Mouse (Mus musculus): ENCODE data around the gene Syde1. TPM values are rescaled to one million over a fixed set of nuclear protein-coding genes. Genes with fewer than 3 reads are reported as not detected.
"Not testable (repeated sequence)": the region's sequence is repeated elsewhere in the genome, so short reads cannot be mapped to it uniquely, and the experiment has no call there.

Syde1 gene
- total RNA-seq (2022), result 10 to 100 TPM; 33.9 to 74.0 (median 52.2) TPM

- DNase-seq, result peak; percentile 37
Measured at GRCm38 (mm10) chr10:78591406-78592328, at the start of gene Syde1. TSS of gene Syde1 (minus strand) at chr10:78591964.

GRCm38 (mm10) chr10:78632311-78632710 lies 40.5 kb upstream of the Syde1 start:
- no peak for DNase-seq

- no peak for DNase-seq
Measured at GRCm38 (mm10) chr10:78630194-78630593, 38.4 kb upstream of the Syde1 start.

DNA sequence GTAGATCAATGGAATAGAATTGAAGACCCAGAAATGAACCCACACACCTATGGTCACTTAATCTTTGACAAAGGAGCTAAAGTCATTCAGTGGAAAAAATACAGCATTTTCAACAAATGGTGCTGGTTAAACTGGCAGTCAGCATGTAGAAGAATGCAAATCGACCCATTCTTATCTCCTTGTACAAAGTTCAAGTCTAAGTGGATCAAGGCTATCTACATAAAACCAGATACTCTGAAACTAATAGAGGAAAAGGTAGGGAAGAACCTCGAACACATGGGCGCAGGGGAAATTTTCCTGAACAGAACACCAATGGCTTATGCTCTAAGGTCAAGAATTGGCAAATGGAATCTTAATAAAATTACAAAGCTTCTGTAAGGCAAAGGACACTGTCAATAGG lies 31.4 kb upstream of the Syde1 start:
- DNase-seq, result not testable (repeated sequence)

- DNase-seq, result no peak
Measured at GRCm38 (mm10) chr10:78617974-78618373, 26.2 kb upstream of the Syde1 start, which contains the start of gene Olfr1357. TSS of gene Olfr1357 (minus strand) at chr10:78618074.

DNA sequence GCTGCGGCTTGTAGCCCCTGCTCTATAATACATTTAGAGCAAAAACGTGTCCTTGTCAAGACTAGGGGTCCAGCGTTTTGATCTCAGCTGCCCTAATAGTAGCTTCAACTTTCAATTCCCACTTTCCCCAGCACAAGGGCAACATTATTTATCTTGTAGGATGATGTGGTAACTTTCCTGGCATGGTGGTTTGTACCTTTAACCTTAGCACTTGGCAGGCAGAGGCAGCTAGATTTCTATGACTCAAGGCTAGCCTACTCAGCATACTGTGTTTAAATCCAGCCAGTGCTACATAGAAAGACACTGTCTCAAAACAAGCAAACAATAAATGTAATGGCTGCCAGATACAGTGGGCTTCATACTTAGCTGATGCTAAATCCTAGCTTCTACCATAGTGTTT lies 15.8 kb upstream of the Syde1 start:
- no peak for DNase-seq

- DNase-seq, result no peak
Measured at GRCm38 (mm10) chr10:78605080-78605479, 13.3 kb upstream of the Syde1 start.

GRCm38 (mm10) chr10:78599865-78600264 lies 8.1 kb upstream of the Syde1 start:
- no peak for DNase-seq

- no peak for DNase-seq
Measured at GRCm38 (mm10) chr10:78594566-78594965, 2.8 kb upstream of the Syde1 start.

DNA sequence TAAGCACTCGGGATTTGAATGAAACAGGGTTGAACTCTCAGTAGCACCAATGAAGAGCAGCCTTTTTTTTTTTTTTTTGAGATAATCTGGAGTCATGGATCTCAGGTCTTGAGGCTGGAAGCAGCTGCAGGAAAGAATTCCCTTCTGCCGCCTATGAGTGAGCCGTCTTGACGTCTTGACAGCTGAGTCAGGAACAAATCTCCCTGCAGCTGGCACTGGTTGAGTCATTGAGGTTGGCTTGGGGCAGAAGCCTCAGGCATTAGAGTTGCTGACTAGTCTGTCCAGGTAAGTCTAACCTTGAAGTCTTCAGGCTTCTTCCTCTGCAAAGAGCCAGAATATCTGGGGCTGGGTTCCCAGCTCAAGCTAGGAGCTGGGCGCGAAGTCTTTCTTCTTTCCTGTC lies 2.4 kb upstream of the Syde1 start:
- DNase-seq, result no peak

- DNase-seq, result no peak
Measured at GRCm38 (mm10) chr10:78593736-78594135, 2.0 kb upstream of the Syde1 start.

DNA sequence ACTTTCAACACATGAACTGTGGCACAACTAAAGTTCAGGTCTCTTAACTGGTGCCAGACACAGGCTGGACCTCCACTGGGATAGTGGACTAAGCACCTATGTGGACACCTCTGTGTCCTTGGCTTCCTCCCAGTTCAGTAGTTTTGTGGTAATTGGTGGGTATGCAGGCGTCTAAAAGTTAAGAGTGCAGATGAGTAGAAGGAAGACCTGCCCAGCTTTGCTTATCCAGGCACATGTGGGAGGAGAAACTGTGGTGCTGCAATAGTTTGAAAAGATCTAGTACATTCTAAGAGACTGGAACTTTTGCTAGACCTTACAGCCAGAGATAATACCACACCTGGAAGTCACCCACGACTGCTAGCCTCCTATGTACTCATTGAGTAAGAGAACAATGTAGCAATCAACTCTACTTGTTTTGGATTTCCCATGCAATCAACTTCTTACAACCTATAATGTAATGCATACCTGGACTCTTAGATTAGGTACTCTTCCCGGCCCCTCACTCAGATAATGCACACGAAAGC lies 1.2 kb upstream of the Syde1 start:
- no peak for DNase-seq

DNA sequence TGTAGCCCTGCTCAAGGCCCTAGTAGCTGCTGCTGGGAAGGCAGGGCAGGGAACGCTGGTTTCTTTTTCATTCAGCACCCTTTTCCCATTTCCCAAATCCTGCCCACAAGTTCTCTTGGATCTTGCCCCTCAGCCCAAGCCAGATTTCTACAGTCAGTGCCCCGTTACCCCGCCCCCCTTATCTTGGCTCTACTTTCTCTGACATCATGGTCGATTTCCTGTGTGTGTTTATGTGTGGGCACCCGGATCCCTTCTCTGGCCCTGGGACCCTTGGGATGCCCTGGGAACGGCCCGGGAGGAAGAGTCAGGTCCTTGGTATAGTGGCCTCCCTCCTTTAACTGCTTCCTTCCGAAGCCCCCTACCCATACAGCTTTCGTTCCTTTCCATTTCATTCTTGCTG lies 1.0 kb downstream of the Syde1 start:
- no peak for DNase-seq

DNA sequence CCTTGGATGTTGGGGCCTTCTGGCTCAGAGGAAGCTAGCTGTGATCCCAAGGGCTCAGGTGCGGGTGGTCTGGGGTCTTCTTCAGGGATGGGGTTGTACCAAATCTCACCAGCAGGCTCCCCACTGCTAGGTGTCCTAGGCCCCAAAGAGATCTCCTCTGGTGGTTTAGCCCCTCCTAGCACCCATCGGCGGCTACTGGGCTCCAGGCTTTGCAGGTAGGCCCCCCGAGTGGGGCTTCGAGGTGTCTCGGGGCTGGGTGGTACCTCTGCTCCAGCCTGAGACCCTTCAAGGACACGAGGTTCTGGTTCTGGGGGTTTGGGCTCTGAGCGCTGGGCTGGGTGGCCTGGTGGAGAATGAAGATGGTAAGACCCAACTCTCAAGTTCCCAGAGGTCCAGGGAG lies 1.9 kb downstream of the Syde1 start:
- DNase-seq, result no peak

GRCm38 (mm10) chr10:78589291-78589690 lies 2.5 kb downstream of the Syde1 start:
- no peak for DNase-seq

GRCm38 (mm10) chr10:78586026-78586425 lies 5.7 kb downstream of the Syde1 start:
- DNase-seq, result no peak

- no peak for DNase-seq
Measured at GRCm38 (mm10) chr10:78585606-78586005, 6.2 kb downstream of the Syde1 start.

- DNase-seq, result no peak
Measured at GRCm38 (mm10) chr10:78584996-78585395, 6.8 kb downstream of the Syde1 start.

DNA sequence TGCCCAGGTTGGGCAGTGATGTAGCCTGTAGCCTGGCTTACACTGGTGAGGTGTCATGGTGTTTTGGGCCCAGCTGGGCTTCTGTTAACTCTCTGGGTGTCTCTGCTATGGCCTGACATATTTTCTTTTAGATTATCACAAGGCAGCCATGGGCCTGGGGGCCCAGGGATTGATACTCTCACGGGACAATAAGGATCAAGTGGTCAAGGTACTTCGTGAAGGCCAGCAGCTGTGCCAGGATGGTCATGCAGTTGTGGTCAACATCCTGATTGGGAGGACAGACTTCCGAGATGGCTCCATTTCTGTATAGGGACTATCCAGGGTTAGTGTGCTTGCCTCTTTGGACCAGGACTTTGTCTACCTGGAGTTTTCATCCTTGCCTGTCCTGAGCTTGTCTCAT lies 7.8 kb downstream of the Syde1 start:
- DNase-seq, result no peak

DNA sequence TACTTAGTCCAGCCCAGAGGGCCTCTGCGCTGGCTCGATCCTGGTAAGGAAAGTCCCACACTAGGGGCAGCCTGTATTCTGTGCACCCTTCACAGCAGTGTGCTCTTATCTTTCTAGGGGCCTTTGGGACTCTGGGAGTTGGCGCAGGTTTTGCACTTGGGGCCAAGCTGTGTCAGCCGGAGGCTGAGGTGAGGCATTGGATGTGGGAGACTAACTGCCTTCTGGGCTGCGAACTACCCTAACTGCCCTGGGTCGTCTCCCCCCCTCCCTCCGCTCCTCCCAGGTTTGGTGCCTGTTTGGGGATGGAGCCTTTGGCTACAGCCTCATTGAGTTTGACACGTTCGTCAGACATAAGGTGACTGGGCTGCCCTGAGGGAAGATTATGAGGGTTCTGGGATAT lies 8.4 kb downstream of the Syde1 start:
- DNase-seq, result no peak

- no peak for DNase-seq
Measured at GRCm38 (mm10) chr10:78581121-78581520, 10.6 kb downstream of the Syde1 start.

GRCm38 (mm10) chr10:78578204-78578603 lies 13.6 kb downstream of the Syde1 start:
- no peak for DNase-seq

DNA sequence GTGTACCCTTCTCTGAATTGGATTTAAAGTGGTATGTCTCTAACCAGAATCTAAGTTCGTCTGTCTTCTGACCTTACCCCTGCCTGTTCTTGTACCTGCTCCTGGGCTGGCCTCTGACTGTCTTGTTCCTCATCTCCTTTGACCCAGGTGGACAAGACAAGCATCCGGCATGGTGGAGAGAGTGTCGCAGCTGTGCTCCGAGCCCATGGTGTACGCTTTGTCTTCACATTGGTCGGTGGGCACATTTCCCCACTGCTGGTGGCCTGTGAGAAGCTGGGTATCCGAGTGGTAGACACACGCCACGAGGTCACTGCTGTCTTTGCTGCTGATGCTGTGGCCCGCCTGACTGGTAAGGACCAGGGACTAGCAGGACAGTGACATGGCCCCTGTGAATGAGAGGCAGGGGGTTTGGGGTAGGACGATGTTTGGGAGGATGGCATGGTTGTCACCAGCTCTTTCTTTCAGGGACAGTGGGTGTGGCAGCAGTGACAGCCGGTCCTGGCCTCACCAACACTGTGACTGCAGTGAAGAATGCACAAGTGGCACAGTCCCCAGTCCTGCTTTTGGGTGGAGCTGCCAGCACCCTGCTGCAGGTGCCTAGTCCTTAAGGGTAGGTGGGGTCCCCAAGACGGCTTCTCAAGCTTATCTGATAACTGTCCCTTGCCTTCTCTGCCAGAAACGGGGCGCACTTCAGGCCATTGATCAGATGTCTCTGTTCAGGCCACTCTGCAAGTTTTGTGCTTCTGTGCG lies 15.2 kb downstream of the Syde1 start:
- no peak for DNase-seq

All from adrenal gland, adult 8-10 months (tissue).